18 mouse cellular contexts compared by ENCODE assay signal in the genomic region with DNA sequence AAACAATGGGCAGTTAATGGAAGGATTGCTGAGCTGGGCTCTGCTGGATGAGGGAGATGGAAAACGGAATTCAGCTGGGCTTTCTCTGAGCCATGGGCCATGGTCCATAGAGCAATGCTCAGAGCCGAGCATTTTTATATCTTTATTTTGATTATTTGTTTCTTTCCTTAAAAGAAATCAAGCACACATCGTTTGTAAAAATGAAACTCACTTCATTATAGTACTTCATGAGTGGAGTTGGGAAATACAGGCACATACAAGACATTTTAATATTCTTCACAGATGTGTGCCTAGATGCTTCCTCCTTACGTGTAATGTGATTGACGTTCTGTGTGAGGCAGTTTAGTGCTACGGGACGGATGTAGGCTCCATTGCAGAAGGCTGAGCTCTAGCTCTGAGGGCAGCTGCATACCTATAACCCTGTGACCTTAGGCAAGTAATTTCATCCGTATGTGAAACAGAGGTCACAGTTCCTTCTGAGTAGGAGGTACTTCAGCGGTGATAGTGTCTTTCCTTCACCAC.
"Had no signal": no experiment of that assay in that cellular context is flagged by ENCODE, and none has a peak within 500 bp of the region (broad histone marks: within the 10 kb centered on the region; RNA-seq: fewer than 3 reads in every experiment).

No protein-coding gene starts in this region.

- H3K4me3 ChIP-seq: liver, embryonic 12.5 days; midbrain, embryonic 10.5 days; midbrain, embryonic 12.5 days; myocyte; neural tube, embryonic 13.5 days; neural tube, embryonic 15.5 days had no signal

- ATAC-seq: liver, embryonic 12.5 days; midbrain, embryonic 16.5 days had no signal

- H3K27ac ChIP-seq: liver, embryonic 12.5 days; liver, embryonic 14.5 days; midbrain, embryonic 10.5 days; midbrain, embryonic 12.5 days; neural tube, embryonic 13.5 days; neural tube, embryonic 15.5 days had no signal

- H3K4me2 ChIP-seq: liver, embryonic 12.5 days; midbrain, embryonic 12.5 days; neural tube, embryonic 13.5 days; neural tube, embryonic 15.5 days had no signal

- H3K9me3 ChIP-seq: liver, embryonic 12.5 days; midbrain, embryonic 10.5 days; midbrain, embryonic 12.5 days; neural tube, embryonic 13.5 days; neural tube, embryonic 15.5 days had no signal

- DNase-seq: lung, postnatal 14 days; midbrain, embryonic 14.5 days; retina, postnatal 1 day; right cerebral cortex, adult 18-20 months; right cerebral cortex, postnatal 25 days; right cerebral cortex, postnatal 4 days; spleen, adult 18-20 months; thymus, adult 18-20 months; thymus, postnatal 14 days; thymus, postnatal 36 days had no signal

- H3K27me3 ChIP-seq: liver, embryonic 12.5 days; midbrain, embryonic 12.5 days; neural tube, embryonic 13.5 days; neural tube, embryonic 15.5 days had no signal

- H3K36me3 ChIP-seq: liver, embryonic 12.5 days; midbrain, embryonic 10.5 days; midbrain, embryonic 12.5 days; neural tube, embryonic 13.5 days; neural tube, embryonic 15.5 days had no signal

- H3K4me1 ChIP-seq: liver, embryonic 12.5 days; midbrain, embryonic 10.5 days; midbrain, embryonic 12.5 days; neural tube, embryonic 13.5 days; neural tube, embryonic 15.5 days had no signal

- H3K9ac ChIP-seq: liver, embryonic 12.5 days; liver, embryonic 14.5 days; midbrain, embryonic 12.5 days; neural tube, embryonic 13.5 days; neural tube, embryonic 15.5 days had no signal
